Mouse (Mus musculus): ENCODE measurements at regions not wholly inside any gene's neighbourhood (a gene's known extent, or its start where the extent isn't known, plus 50 kb on each side); places are given as distances from the start of the nearest gene placed in this dataset.
"Not testable (repeated sequence)": the region's sequence is repeated elsewhere in the genome, so short reads cannot be mapped to it uniquely, and the experiment has no call there.

DNA sequence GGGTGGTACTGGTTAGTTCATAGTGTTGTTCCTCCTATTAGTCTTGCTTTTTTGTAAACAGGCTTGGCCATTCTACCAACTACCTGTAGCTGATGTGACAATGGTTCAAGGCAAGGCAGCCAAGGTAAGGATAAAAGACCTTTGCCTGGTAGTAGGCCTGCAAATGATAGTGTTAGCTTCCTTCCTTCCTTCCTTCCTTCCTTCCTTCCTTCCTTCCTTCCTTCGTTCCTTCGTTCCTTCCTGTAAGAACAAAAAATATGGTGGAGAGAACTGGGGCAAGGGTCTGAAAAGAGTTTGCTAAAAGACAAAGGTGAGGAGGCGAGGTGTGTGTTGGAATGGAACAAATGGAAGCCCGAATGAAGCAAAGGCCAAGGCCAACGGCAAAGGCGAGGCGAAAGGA lies 84.8 kb upstream of the Ezh2 start:
- H3K9ac ChIP-seq (ENCODE audit: insufficient read depth, low read depth, low read length, poor library complexity, severe bottlenecking); DNase-seq (ENCODE audit: low read depth, low spot score); H3K36me3 ChIP-seq (ENCODE audit: control insufficient read depth, insufficient read depth, low read length, poor library complexity, severe bottlenecking); in situ Hi-C loops (cut with MboI; ENCODE audit: low sequenced_read_pairs in 2 of 2, unreplicated experiment in 2 of 2); H3K4me3 ChIP-seq (ENCODE audit: insufficient read depth in 1 of 2, low read depth in 1 of 2, low read length in 2 of 2, poor library complexity in 1 of 2, severe bottlenecking in 1 of 2); H3K27ac ChIP-seq (ENCODE audit: insufficient read depth, low read depth, low read length, poor library complexity, severe bottlenecking); H3K9me3 ChIP-seq (ENCODE audit: control insufficient read depth, insufficient read depth, low read depth, low read length); H3K4me1 ChIP-seq (ENCODE audit: control insufficient read depth in 2 of 2, insufficient read depth in 2 of 2, low read length in 2 of 2, poor library complexity in 1 of 2): not testable (repeated sequence)

DNA sequence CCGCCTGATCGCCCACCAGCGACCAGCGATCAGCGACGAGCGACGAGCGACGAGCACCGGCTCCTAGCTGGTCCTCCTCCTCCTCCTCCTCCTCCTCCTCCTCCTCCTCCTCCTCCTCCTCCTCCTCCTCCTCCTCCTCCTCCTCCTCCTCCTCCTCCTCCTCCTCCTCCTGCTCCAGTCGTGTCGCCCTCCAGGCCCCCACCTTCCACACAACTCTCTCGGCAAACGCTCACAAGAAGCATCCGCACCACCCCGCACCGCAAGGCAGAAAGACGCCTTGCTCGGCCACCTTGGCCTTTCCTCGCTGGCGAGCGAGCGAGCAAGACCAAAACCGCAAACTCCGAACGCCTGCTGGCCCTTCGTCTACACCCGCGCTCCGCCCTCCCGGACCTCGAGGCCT lies 77.6 kb upstream of the Ezh2 start:
- H3K9ac ChIP-seq (ENCODE audit: insufficient read depth, low read depth, low read length, poor library complexity, severe bottlenecking); H3K9me3 ChIP-seq (ENCODE audit: control insufficient read depth, insufficient read depth, low read depth, low read length); DNase-seq (ENCODE audit: low read depth, low spot score); H3K4me1 ChIP-seq (ENCODE audit: control insufficient read depth in 2 of 2, insufficient read depth in 2 of 2, low read length in 2 of 2, poor library complexity in 1 of 2); H3K36me3 ChIP-seq (ENCODE audit: control insufficient read depth, insufficient read depth, low read length, poor library complexity, severe bottlenecking); in situ Hi-C loops (cut with MboI; ENCODE audit: low sequenced_read_pairs in 2 of 2, unreplicated experiment in 2 of 2); H3K27ac ChIP-seq (ENCODE audit: insufficient read depth, low read depth, low read length, poor library complexity, severe bottlenecking): not testable (repeated sequence)
- peak overlapping the region; percentile 33 to 57; a peak in 2 of 4 replicates for H3K4me3 ChIP-seq (ENCODE audit: insufficient read depth in 1 of 2, low read depth in 1 of 2, low read length in 2 of 2, poor library complexity in 1 of 2, severe bottlenecking in 1 of 2)

DNA sequence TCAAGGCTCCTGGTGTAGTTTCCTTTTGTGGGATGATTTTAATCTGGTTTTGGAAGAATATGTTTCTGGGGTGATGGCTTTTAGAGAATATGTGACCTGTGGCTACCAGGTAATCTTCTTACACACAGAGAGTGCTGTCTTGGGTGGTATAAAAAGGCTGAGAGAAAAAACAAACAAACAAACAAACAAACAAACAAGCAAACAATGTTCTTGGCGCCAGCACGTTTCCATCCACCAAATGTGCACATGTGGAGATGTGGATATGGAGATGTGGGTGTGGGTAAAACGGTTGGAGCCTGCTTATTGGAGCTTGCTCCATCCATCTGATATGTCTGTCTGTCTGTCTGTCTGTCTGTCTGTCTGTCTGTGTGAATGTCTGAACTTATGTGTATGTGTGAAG lies 57.7 kb upstream of the Ezh2 start:
- DNase-seq (ENCODE audit: low read depth, low spot score); H3K36me3 ChIP-seq (ENCODE audit: control insufficient read depth, insufficient read depth, low read length, poor library complexity, severe bottlenecking); H3K4me3 ChIP-seq (ENCODE audit: insufficient read depth in 1 of 2, low read depth in 1 of 2, low read length in 2 of 2, poor library complexity in 1 of 2, severe bottlenecking in 1 of 2); in situ Hi-C loops (cut with MboI; ENCODE audit: low sequenced_read_pairs in 2 of 2, unreplicated experiment in 2 of 2); H3K27ac ChIP-seq (ENCODE audit: insufficient read depth, low read depth, low read length, poor library complexity, severe bottlenecking); H3K9me3 ChIP-seq (ENCODE audit: control insufficient read depth, insufficient read depth, low read depth, low read length); H3K4me1 ChIP-seq (ENCODE audit: control insufficient read depth in 2 of 2, insufficient read depth in 2 of 2, low read length in 2 of 2, poor library complexity in 1 of 2); H3K9ac ChIP-seq (ENCODE audit: insufficient read depth, low read depth, low read length, poor library complexity, severe bottlenecking): not testable (repeated sequence)

DNA sequence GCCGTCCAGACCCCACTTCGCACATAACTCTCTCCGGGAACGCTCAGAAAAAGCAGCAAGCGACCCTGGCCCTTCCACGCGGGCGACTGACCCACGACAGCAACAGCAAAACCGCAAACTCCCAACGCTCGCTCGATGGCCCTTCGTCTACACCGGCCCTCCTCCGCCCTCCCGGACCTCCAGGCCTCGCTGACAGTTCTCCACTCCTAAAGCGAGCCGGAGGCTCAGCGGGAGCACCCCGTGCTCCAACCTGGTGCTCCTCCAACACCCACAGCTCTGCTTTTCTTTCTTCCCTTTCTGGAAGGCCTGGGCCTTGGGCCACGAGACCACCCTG lies 56.2 kb upstream of the Ezh2 start:
- in situ Hi-C loops (cut with MboI; ENCODE audit: low sequenced_read_pairs in 2 of 2, unreplicated experiment in 2 of 2): not testable (repeated sequence)

DNA sequence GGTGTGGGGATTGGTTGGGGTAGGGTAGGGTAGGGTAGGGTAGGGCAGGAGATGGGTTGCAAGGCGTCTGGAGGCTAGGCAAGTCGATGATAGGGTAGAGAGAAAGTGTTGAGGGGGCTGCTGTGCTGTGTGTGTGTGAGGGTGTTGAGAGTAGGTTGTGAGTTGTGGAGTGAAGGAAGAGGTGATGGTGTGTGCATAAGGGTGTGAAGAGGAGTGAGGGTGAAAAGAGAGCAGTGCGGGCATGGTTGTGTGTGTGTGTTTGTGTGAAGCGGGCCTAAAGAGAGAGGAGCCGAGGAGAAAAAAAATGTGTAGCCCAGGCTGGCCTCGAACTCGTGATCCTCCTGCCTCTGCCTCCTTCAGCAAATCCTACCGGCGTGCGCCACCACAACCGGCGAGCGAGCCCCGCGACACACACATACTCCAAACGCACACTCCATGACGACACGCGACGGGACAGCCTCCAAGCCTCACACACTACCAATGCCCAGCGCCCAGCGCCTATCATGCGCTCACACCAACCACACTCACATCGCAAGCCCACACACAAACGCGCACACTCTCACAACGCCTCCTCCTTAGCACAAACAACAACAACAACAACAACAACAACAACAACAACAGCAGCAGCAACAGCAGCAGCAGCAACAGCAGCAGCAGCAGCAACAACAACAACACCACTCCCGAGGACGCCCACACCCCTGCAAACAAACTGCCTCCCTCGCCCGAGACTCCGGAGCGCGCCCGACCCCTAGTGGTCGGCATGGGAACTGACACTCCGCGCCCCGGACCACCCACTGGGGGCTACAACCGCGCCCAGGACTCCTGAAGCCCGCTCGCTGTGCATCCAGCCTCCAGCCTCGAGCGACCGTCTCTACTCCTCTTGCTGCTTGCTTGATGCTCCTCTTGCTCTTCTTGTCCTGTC lies 55.6 kb upstream of the Ezh2 start:
- DNase-seq (ENCODE audit: low read depth, low spot score): peak; percentile 83
- in situ Hi-C loops (cut with MboI; ENCODE audit: low sequenced_read_pairs in 2 of 2, unreplicated experiment in 2 of 2): no loop called here
- Histone ChIP-seq H3K4me1 (ENCODE audit: control insufficient read depth in 2 of 2, insufficient read depth in 2 of 2, low read length in 2 of 2, poor library complexity in 1 of 2) (no peaks in the 10 kb centered on the region), H3K36me3 (ENCODE audit: control insufficient read depth, insufficient read depth, low read length, poor library complexity, severe bottlenecking) (no peaks in the 10 kb centered on the region), H3K27ac (ENCODE audit: insufficient read depth, low read depth, low read length, poor library complexity, severe bottlenecking) (peak overlapping the region; percentile 37; the same call in 1 of the 2 replicates), H3K4me3 (ENCODE audit: insufficient read depth in 1 of 2, low read depth in 1 of 2, low read length in 2 of 2, poor library complexity in 1 of 2, severe bottlenecking in 1 of 2) (peak overlapping the region; percentile 85 to 86), H3K9ac (ENCODE audit: insufficient read depth, low read depth, low read length, poor library complexity, severe bottlenecking) (peak overlapping the region; percentile 81), H3K9me3 (ENCODE audit: control insufficient read depth, insufficient read depth, low read depth, low read length) (no peaks in the 10 kb centered on the region)
- no peak for TF ChIP-seq MAFK (IDR thresholded peaks at IDR 0.05; ENCODE audit: insufficient read depth, low read depth, low read length)
- TF ChIP-seq ZC3H11A (IDR thresholded peaks at IDR 0.05; ENCODE audit: borderline replicate concordance, low read depth, low read length): no peak
- TF ChIP-seq HCFC1 (IDR thresholded peaks at IDR 0.05; ENCODE audit: borderline replicate concordance, insufficient read depth, low read length): no peak
- peak; percentile 73; the same call in 1 of the 2 replicates for TF ChIP-seq ZNF384 (IDR thresholded peaks at IDR 0.05; ENCODE audit: low read depth, low read length)
- TF ChIP-seq CHD2 (IDR thresholded peaks at IDR 0.05; ENCODE audit: low read depth, low read length): no peak

More for the DNA sequence above, 56.2 kb upstream of the Ezh2 start:
- not testable (repeated sequence) for H3K36me3 ChIP-seq (ENCODE audit: control insufficient read depth, insufficient read depth, low read length, poor library complexity, severe bottlenecking); H3K9me3 ChIP-seq (ENCODE audit: control insufficient read depth, insufficient read depth, low read depth, low read length); H3K4me1 ChIP-seq (ENCODE audit: control insufficient read depth in 2 of 2, insufficient read depth in 2 of 2, low read length in 2 of 2, poor library complexity in 1 of 2); H3K27ac ChIP-seq (ENCODE audit: insufficient read depth, low read depth, low read length, poor library complexity, severe bottlenecking); DNase-seq (ENCODE audit: low read depth, low spot score)
- Histone ChIP-seq H3K9ac (ENCODE audit: insufficient read depth, low read depth, low read length, poor library complexity, severe bottlenecking) (peak overlapping the region; percentile 8), H3K4me3 (ENCODE audit: insufficient read depth in 1 of 2, low read depth in 1 of 2, low read length in 2 of 2, poor library complexity in 1 of 2, severe bottlenecking in 1 of 2) (peak overlapping the region; percentile 85 to 86)

Measured in ES-E14 (cell line).